Mouse (Mus musculus): Measurements from ENCODE around the gene Mars. TPM values are rescaled to one million over a fixed set of nuclear protein-coding genes. Genes with fewer than 3 reads are reported as not detected.

Gene Mars
- total and polyA plus RNA-seq, 2 experiments, result 59.6 to 70.7 TPM

DNA sequence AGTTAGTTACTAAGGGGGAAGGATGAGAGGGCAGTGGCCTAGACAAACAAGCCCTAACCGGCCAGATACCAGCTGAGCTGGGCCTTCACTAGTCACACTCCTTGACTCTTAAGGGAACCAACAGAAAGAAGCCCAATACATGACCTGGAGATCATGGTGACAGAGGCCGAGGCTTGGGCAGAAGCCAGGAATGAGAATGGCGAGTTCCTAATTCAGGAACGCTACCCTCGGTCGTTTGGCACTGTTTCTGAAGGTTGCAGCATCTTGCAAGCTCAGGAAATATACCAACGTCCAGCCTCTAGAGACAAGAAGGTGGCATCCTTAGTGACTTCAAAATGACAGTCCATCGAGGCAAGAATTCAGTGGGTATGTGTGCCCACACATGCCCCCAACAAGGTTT, 47.2 kb downstream of the Mars start:
- no peak for DNase-seq (ENCODE audit: extremely low read depth, low read depth, low spot score)
- peaks cover 19% of the 10 kb centered on the region; the same call in 1 of the 2 replicates for H3K79me2 ChIP-seq (ENCODE audit: control insufficient read depth, insufficient read depth, low read length)
- peaks cover 10% of the 10 kb centered on the region for H3K4me1 ChIP-seq (ENCODE audit: control insufficient read depth, insufficient read depth, low read length)
- H3K36me3 ChIP-seq (ENCODE audit: control insufficient read depth, insufficient read depth, low read length), result peaks cover 3% of the 10 kb centered on the region; the same call in 1 of the 2 replicates
- TF ChIP-seq POLR2A (IDR thresholded peaks at IDR 0.05; ENCODE audit: extremely low read depth, insufficient read depth, low read length) (no peak), CTCF (IDR thresholded peaks at IDR 0.05; ENCODE audit: low read depth, low read length) (no peak)
- 63% methylated on average over 8 of the region's 8 CpGs for WGBS
- H3K9ac ChIP-seq (ENCODE audit: low read depth, low read length), result no peak overlapping the region
- no peak overlapping the region for H3K27ac ChIP-seq (replicated peaks; ENCODE audit: insufficient read depth, low read depth, low read length)
- no peaks in the 10 kb centered on the region for H3K27me3 ChIP-seq (ENCODE audit: control insufficient read depth, insufficient read depth, low read length)
- H3K4me3 ChIP-seq (ENCODE audit: insufficient read depth, low read depth, low read length), result no peak overlapping the region

DNA sequence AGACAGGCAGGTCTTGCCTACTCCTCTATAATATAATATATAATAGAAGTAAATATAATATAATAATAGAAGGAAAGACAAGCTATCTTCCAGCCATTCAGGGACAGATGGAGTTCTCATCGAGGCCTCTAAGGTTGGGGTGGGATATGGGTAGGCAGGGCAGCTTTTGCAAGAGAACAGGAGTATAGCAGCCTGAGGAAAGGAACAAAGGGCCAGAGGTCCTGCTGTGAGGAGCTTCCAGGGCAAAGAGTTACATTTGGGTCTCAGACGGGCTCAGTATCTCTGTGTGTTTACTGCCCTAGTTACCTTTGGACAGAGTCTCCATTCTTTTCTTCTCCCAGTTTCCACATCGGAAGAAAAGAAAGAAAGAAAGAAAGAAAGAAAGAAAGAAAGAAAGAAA, 48.0 kb downstream of the Mars start:
- Histone ChIP-seq H3K4me1 (ENCODE audit: control insufficient read depth, insufficient read depth, low read length) (peaks cover 8% of the 10 kb centered on the region), H3K4me3 (ENCODE audit: insufficient read depth, low read depth, low read length) (no peak overlapping the region), H3K9ac (ENCODE audit: low read depth, low read length) (no peak overlapping the region), H3K27me3 (ENCODE audit: control insufficient read depth, insufficient read depth, low read length) (no peaks in the 10 kb centered on the region), H3K27ac (replicated peaks; ENCODE audit: insufficient read depth, low read depth, low read length) (no peak overlapping the region), H3K79me2 (ENCODE audit: control insufficient read depth, insufficient read depth, low read length) (peaks cover 14% of the 10 kb centered on the region; the same call in 1 of the 2 replicates), H3K36me3 (ENCODE audit: control insufficient read depth, insufficient read depth, low read length) (0 out of 2 replicates have a peak, but pooled peaks cover under 1% of the 10 kb centered on the region)
- WGBS, result 47% methylated on average over 3 of the region's 3 CpGs
- peak; percentile 26 for DNase-seq (ENCODE audit: extremely low read depth, low read depth, low spot score)
- TF ChIP-seq CTCF (IDR thresholded peaks at IDR 0.05; ENCODE audit: low read depth, low read length) (no peak), POLR2A (IDR thresholded peaks at IDR 0.05; ENCODE audit: extremely low read depth, insufficient read depth, low read length) (no peak)

DNA sequence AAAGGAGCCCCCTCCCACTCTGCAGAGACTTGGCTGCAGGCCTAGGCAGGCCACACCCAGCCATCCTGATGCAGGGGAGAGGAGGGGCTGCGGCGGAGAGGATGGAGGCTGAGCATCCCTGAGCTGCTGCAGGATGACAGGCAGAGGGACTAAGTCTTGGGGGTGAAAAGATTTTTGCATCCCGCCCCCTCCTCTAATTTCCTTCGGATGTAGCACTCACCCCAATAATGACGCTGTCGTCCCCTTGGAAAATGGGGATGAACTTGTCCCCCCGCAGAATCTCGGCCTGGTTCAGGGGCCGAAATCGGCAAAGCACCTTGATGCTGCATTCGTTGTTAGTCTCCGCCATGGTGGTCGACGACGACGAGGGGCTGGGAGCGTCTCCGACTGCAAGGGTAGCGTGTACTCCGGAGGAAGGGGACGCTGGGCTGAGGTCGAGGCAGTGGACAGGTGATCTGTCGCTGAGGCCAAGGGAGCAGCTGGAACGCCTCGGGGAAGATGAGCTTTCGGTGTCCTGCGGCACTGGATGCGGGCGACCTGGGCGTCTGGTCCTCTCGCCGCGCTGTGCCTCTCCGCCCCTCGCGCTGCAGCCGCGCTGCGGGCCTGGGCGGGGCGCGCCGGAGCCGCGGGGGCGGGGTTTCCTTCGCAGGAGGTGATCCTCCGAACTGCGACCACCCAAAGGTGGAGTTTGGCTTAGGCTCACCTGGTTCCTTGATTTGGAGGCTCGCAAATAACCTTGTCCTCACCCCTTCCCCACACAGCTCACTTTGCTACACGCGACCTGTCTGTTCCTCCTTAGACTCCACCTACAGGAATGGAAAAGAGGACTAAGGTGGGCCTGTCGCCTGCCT, 48.8 kb downstream of the Mars start, which contains the start of gene Kif5a:
Gene Kif5a (minus strand): TSS at position 801 of the 851 bp plus-strand sequence.
- 6% methylated on average over 53 of the region's 53 CpGs for WGBS
- Histone ChIP-seq H3K79me2 (ENCODE audit: control insufficient read depth, insufficient read depth, low read length) (peaks cover 11% of the 10 kb centered on the region; the same call in 1 of the 2 replicates), H3K36me3 (ENCODE audit: control insufficient read depth, insufficient read depth, low read length) (no peaks in the 10 kb centered on the region), H3K4me1 (ENCODE audit: control insufficient read depth, insufficient read depth, low read length) (peaks cover 8% of the 10 kb centered on the region), H3K9ac (ENCODE audit: low read depth, low read length) (peak within 1 kb of the TSS; percentile 19), H3K27me3 (ENCODE audit: control insufficient read depth, insufficient read depth, low read length) (no peaks in the 10 kb centered on the region), H3K27ac (replicated peaks; ENCODE audit: insufficient read depth, low read depth, low read length) (no peak within 1 kb of the TSS), H3K4me3 (ENCODE audit: insufficient read depth, low read depth, low read length) (peak within 1 kb of the TSS; percentile 53)
- DNase-seq (ENCODE audit: extremely low read depth, low read depth, low spot score), result no peak
- TF ChIP-seq POLR2A (IDR thresholded peaks at IDR 0.05; ENCODE audit: extremely low read depth, insufficient read depth, low read length), result no peak
- no peak for TF ChIP-seq CTCF (IDR thresholded peaks at IDR 0.05; ENCODE audit: low read depth, low read length)

DNA sequence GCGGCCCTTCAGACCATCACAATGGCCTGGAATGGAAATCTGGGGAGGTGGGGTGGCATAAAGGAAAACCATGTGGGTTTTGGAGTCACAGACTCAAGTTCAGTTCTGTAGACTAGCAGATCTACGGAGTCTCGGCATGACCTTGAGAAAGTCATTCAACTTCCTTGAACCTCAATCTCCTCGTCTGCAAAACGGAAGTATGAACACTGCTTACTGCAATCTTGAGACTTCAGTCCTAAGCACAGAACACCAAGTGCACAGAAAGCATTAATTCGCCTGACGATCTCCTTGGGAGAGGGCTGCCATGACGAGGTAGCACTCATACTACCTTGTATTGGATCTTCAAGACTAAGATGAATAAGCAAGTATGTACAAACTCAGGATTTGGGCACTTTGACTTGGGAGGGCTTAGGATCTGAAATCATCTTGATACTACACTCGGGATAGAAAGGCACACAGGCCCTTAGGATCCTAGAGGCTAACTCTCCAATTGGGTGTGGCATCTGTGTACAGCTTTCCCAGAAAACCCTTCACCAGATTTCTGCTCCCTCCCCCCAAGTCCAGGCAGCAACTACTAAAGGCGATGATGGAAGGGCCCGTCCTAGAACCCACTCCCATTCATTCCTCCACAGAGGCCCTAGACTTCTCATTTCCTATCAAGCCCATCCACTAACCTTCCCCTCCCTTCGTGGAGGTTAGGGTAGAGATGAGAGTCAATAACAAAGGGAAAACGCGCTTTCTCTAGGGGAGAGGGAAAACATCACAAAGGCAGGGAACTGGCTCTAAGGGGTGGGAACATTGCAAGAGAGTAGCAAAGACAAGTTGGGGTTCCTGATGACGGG, 49.7 kb downstream of the Mars start:
- Histone ChIP-seq H3K79me2 (ENCODE audit: control insufficient read depth, insufficient read depth, low read length) (peaks cover 5% of the 10 kb centered on the region; the same call in 1 of the 2 replicates), H3K27me3 (ENCODE audit: control insufficient read depth, insufficient read depth, low read length) (no peaks in the 10 kb centered on the region), H3K36me3 (ENCODE audit: control insufficient read depth, insufficient read depth, low read length) (no peaks in the 10 kb centered on the region), H3K4me1 (ENCODE audit: control insufficient read depth, insufficient read depth, low read length) (0 out of 2 replicates have a peak, but pooled peaks cover 3% of the 10 kb centered on the region), H3K27ac (replicated peaks; ENCODE audit: insufficient read depth, low read depth, low read length) (no peak overlapping the region), H3K4me3 (ENCODE audit: insufficient read depth, low read depth, low read length) (no peak overlapping the region), H3K9ac (ENCODE audit: low read depth, low read length) (no peak overlapping the region)
- no peak for TF ChIP-seq CTCF (IDR thresholded peaks at IDR 0.05; ENCODE audit: low read depth, low read length)
- no peak for TF ChIP-seq POLR2A (IDR thresholded peaks at IDR 0.05; ENCODE audit: extremely low read depth, insufficient read depth, low read length)
- 72% methylated on average over 15 of the region's 15 CpGs for WGBS
- DNase-seq (ENCODE audit: extremely low read depth, low read depth, low spot score), result no peak

DNA sequence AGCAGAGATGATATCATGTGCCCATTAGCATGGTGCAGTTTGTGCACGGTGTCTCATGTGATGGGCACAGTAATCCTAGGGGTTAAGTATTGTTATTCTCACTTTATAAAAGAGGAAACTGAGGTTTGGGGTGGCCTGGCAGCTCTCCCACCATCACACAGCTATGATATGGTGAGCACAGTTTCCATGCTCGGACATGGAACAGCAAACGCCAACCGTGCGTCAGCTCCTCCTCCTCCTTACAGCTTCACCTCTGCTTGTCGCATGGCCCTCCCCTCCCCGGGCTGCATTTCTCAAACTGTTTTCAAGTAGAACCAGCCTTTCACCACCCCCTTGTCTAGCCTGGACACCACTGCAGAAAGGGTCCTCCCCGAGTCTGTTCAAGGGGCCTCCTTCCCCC, 53.1 kb downstream of the Mars start:
- no peak for TF ChIP-seq CTCF (IDR thresholded peaks at IDR 0.05; ENCODE audit: low read depth, low read length)
- no peak for TF ChIP-seq POLR2A (IDR thresholded peaks at IDR 0.05; ENCODE audit: extremely low read depth, insufficient read depth, low read length)
- no peaks in the 10 kb centered on the region for H3K27me3 ChIP-seq (ENCODE audit: control insufficient read depth, insufficient read depth, low read length)
- H3K79me2 ChIP-seq (ENCODE audit: control insufficient read depth, insufficient read depth, low read length), result no peaks in the 10 kb centered on the region
- no peak overlapping the region for H3K9ac ChIP-seq (ENCODE audit: low read depth, low read length)
- no peaks in the 10 kb centered on the region for H3K36me3 ChIP-seq (ENCODE audit: control insufficient read depth, insufficient read depth, low read length)
- 0 out of 2 replicates have a peak, but pooled peaks cover 3% of the 10 kb centered on the region for H3K4me1 ChIP-seq (ENCODE audit: control insufficient read depth, insufficient read depth, low read length)
- H3K27ac ChIP-seq (replicated peaks; ENCODE audit: insufficient read depth, low read depth, low read length), result no peak overlapping the region
- 87% methylated on average over 8 of the region's 8 CpGs for WGBS
- no peak for DNase-seq (ENCODE audit: extremely low read depth, low read depth, low spot score)
- no peak overlapping the region for H3K4me3 ChIP-seq (ENCODE audit: insufficient read depth, low read depth, low read length)
